Mouse (Mus musculus) gastrocnemius, adult 18-20 months (tissue): ENCODE data around the gene Hinfp. TPM values are rescaled to one million over a fixed set of nuclear protein-coding genes. Genes with fewer than 3 reads are reported as not detected.
"Not testable (repeated sequence)": the region's sequence is repeated elsewhere in the genome, so short reads cannot be mapped to it uniquely, and the experiment has no call there.

Experiments
- DNase-seq: peaks from one replicate; pipeline ENCODE4 v3.0.0; 2021; ENCODE audit warnings: low spot score
- long read RNA-seq, 2 experiments: library from polyadenylated mRNA; stranded (forward); transcript quantifications; one replicate each; pipeline ENCODE4 v2.0.0; 2021
- total RNA-seq, 2 experiments: library from RNA; stranded (reverse); gene quantifications; 2 replicates each; pipeline ENCODE4 v1.2.3; 2021

Hinfp gene
- 1 to 10 TPM; 5.2 TPM for total RNA-seq
- long read RNA-seq, experiment 1, full-length matches to known transcripts, result 1 of 5 reads
- long read RNA-seq, experiment 1, partial matches to known transcripts, result 0 of 5 reads
- long read RNA-seq, experiment 1, other reads (novel, unspliced or antisense), result 4 of 5 reads
- long read RNA-seq, experiment 2, full-length matches to known transcripts, result 2 of 5 reads
- long read RNA-seq, experiment 2, partial matches to known transcripts, result 0 of 5 reads
- long read RNA-seq, experiment 2, other reads (novel, unspliced or antisense), result 3 of 5 reads

- DNase-seq, result peak; percentile 99
These were observed at the start of gene Hinfp for GRCm38 (mm10) chr9:44305466-44306079. TSS of gene Hinfp (minus strand) at chr9:44305671.

- no peak for DNase-seq
These were observed 47.7 kb upstream of the Hinfp start for GRCm38 (mm10) chr9:44353142-44353541.

- no peak for DNase-seq
These were observed 46.9 kb upstream of the Hinfp start for GRCm38 (mm10) chr9:44352337-44352736.

GRCm38 (mm10) chr9:44351396-44351795 lies 45.9 kb upstream of the Hinfp start:
- DNase-seq, result no peak

- DNase-seq, result no peak
These were observed 43.1 kb upstream of the Hinfp start for GRCm38 (mm10) chr9:44348546-44348945.

- DNase-seq, result no peak
These were observed 42.1 kb upstream of the Hinfp start for GRCm38 (mm10) chr9:44347621-44348020.

GRCm38 (mm10) chr9:44347166-44347565 lies 41.7 kb upstream of the Hinfp start:
- no peak for DNase-seq

GRCm38 (mm10) chr9:44345570-44346433 lies 40.3 kb upstream of the Hinfp start:
- no peak for DNase-seq

GRCm38 (mm10) chr9:44343781-44344421 lies 38.4 kb upstream of the Hinfp start, which contains the start of gene Hmbs:
TSS of gene Hmbs (minus strand) at chr9:44344228.
- DNase-seq, result peak; percentile 94

GRCm38 (mm10) chr9:44343290-44343689 lies 37.8 kb upstream of the Hinfp start:
- DNase-seq, result no peak

- no peak for DNase-seq
These were observed 37.1 kb upstream of the Hinfp start for GRCm38 (mm10) chr9:44342605-44343004.

GRCm38 (mm10) chr9:44342173-44342572 lies 36.7 kb upstream of the Hinfp start:
- no peak for DNase-seq

GRCm38 (mm10) chr9:44341487-44341886 lies 36.0 kb upstream of the Hinfp start:
- no peak for DNase-seq

GRCm38 (mm10) chr9:44338574-44338973 lies 33.1 kb upstream of the Hinfp start:
- DNase-seq, result no peak

- DNase-seq, result no peak
These were observed 32.1 kb upstream of the Hinfp start for GRCm38 (mm10) chr9:44337436-44338169.

- DNase-seq, result no peak
These were observed 31.5 kb upstream of the Hinfp start for GRCm38 (mm10) chr9:44336964-44337363.

- DNase-seq, result not testable (repeated sequence)
These were observed 31.0 kb upstream of the Hinfp start for GRCm38 (mm10) chr9:44336513-44336912.

GRCm38 (mm10) chr9:44336093-44336406 lies 30.6 kb upstream of the Hinfp start:
- no peak for DNase-seq

GRCm38 (mm10) chr9:44335331-44336092 lies 30.0 kb upstream of the Hinfp start:
- DNase-seq, result no peak
